Mouse (Mus musculus): ENCODE measurements around the gene Actl6b. TPM values are rescaled to one million over a fixed set of nuclear protein-coding genes. Genes with fewer than 3 reads are reported as not detected.

The Actl6b gene
- polyA plus RNA-seq (2014; fragmentation: Nextera tagmentation; extraction: Ambion mirVana): 45.4 and 47.6 TPM in 2 replicates

- Histone ChIP-seq H3K9me3 (ENCODE audit: control insufficient read depth, low read length) (no peaks in the 10 kb centered on the region), H3K9ac (ENCODE audit: low read depth, low read length) (peak within 1 kb of the TSS; percentile 58), H3K4me2 (replicated peaks; ENCODE audit: low read depth, low read length) (peak within 1 kb of the TSS; percentile 35), H3K4me1 (replicated peaks; ENCODE audit: control insufficient read depth, insufficient read depth, low read length) (no peaks in the 10 kb centered on the region), H3K36me3 (ENCODE audit: control insufficient read depth, insufficient read depth, low read length) (no peaks in the 10 kb centered on the region), H3K4me3 (ENCODE audit: low read depth, low read length) (peak within 1 kb of the TSS; percentile 45), H3K27ac (ENCODE audit: low read depth, low read length) (peak within 1 kb of the TSS; percentile 61; the same call in 1 of the 2 replicates), H3K27me3 (ENCODE audit: control insufficient read depth, insufficient read depth, low read length) (no peaks in the 10 kb centered on the region; the same call in 1 of the 2 replicates)
- ATAC-seq (ENCODE audit: low FRiP score) (peak; percentile 87), DNase-seq (ENCODE audit: low spot score) (peak; percentile 89)
- WGBS: 0% methylated on average over 37 of the region's 37 CpGs
Measured at GRCm38 (mm10) chr5:137553411-137553837, at the start of gene Actl6b. Gene Actl6b, plus strand, starts transcription at chr5:137553517.

GRCm38 (mm10) chr5:137504041-137504440 is 49.3 kb upstream of the Actl6b start:
- no peaks in the 10 kb centered on the region for H3K36me3 ChIP-seq (ENCODE audit: control insufficient read depth, insufficient read depth, low read length)
- WGBS: 86% methylated on average over 6 of the region's 6 CpGs
- H3K4me2 ChIP-seq (replicated peaks; ENCODE audit: low read depth, low read length): no peak overlapping the region
- no peaks in the 10 kb centered on the region for H3K9me3 ChIP-seq (ENCODE audit: control insufficient read depth, low read length)
- H3K27ac ChIP-seq (ENCODE audit: low read depth, low read length): no peak overlapping the region
- no peak for ATAC-seq (ENCODE audit: low FRiP score)
- H3K4me3 ChIP-seq (ENCODE audit: low read depth, low read length): no peak overlapping the region
- H3K27me3 ChIP-seq (ENCODE audit: control insufficient read depth, insufficient read depth, low read length): no peaks in the 10 kb centered on the region
- no peak for DNase-seq (ENCODE audit: low spot score)
- H3K9ac ChIP-seq (ENCODE audit: low read depth, low read length): no peak overlapping the region
- H3K4me1 ChIP-seq (replicated peaks; ENCODE audit: control insufficient read depth, insufficient read depth, low read length): no peaks in the 10 kb centered on the region; the same call in 1 of the 2 replicates

GRCm38 (mm10) chr5:137510014-137510501 is 43.3 kb upstream of the Actl6b start:
- peak overlapping the region; percentile 29 for H3K4me2 ChIP-seq (replicated peaks; ENCODE audit: low read depth, low read length)
- peak; percentile 80 for DNase-seq (ENCODE audit: low spot score)

GRCm38 (mm10) chr5:137510573-137511390 is 42.5 kb upstream of the Actl6b start:
- no peaks in the 10 kb centered on the region for H3K9me3 ChIP-seq (ENCODE audit: control insufficient read depth, low read length)
- H3K4me2 ChIP-seq (replicated peaks; ENCODE audit: low read depth, low read length): peak overlapping the region; percentile 96
- ATAC-seq (ENCODE audit: low FRiP score) (peak; percentile 39), DNase-seq (ENCODE audit: low spot score) (peak; percentile 55)
- under 1% methylated on average over 32 of the region's 83 CpGs for WGBS
- no peaks in the 10 kb centered on the region for H3K36me3 ChIP-seq (ENCODE audit: control insufficient read depth, insufficient read depth, low read length)
- H3K4me3 ChIP-seq (ENCODE audit: low read depth, low read length): peak overlapping the region; percentile 99
- peak overlapping the region; percentile 99 for H3K9ac ChIP-seq (ENCODE audit: low read depth, low read length)
- peak overlapping the region; percentile 85 for H3K27ac ChIP-seq (ENCODE audit: low read depth, low read length)
- no peaks in the 10 kb centered on the region for H3K27me3 ChIP-seq (ENCODE audit: control insufficient read depth, insufficient read depth, low read length)
- H3K4me1 ChIP-seq (replicated peaks; ENCODE audit: control insufficient read depth, insufficient read depth, low read length): peaks cover 13% of the 10 kb centered on the region; the same call in 1 of the 2 replicates

More at GRCm38 (mm10) chr5:137510014-137510501, 43.3 kb upstream of the Actl6b start:
- peaks cover 13% of the 10 kb centered on the region; the same call in 1 of the 2 replicates for H3K4me1 ChIP-seq (replicated peaks; ENCODE audit: control insufficient read depth, insufficient read depth, low read length)
- H3K9ac ChIP-seq (ENCODE audit: low read depth, low read length): peak overlapping the region; percentile 99
- peak overlapping the region; percentile 85 for H3K27ac ChIP-seq (ENCODE audit: low read depth, low read length)
- peak overlapping the region; percentile 99 for H3K4me3 ChIP-seq (ENCODE audit: low read depth, low read length)
- WGBS: 2% methylated on average over 36 of the region's 52 CpGs
- no peaks in the 10 kb centered on the region for H3K27me3 ChIP-seq (ENCODE audit: control insufficient read depth, insufficient read depth, low read length)
- ATAC-seq (ENCODE audit: low FRiP score): peak; percentile 75
- no peaks in the 10 kb centered on the region for H3K9me3 ChIP-seq (ENCODE audit: control insufficient read depth, low read length)
- no peaks in the 10 kb centered on the region for H3K36me3 ChIP-seq (ENCODE audit: control insufficient read depth, insufficient read depth, low read length)

GRCm38 (mm10) chr5:137511706-137512105 is 41.6 kb upstream of the Actl6b start:
- ATAC-seq (ENCODE audit: low FRiP score) (no peak), DNase-seq (ENCODE audit: low spot score) (no peak)
- whole genome bisulfite sequencing: 73% methylated on average over 3 of the region's 3 CpGs
- peaks cover 13% of the 10 kb centered on the region; the same call in 1 of the 2 replicates for H3K4me1 ChIP-seq (replicated peaks; ENCODE audit: control insufficient read depth, insufficient read depth, low read length)
- H3K36me3 ChIP-seq (ENCODE audit: control insufficient read depth, insufficient read depth, low read length): no peaks in the 10 kb centered on the region
- no peaks in the 10 kb centered on the region for H3K9me3 ChIP-seq (ENCODE audit: control insufficient read depth, low read length)
- peak overlapping the region; percentile 99 for H3K4me3 ChIP-seq (ENCODE audit: low read depth, low read length)
- H3K4me2 ChIP-seq (replicated peaks; ENCODE audit: low read depth, low read length): peak overlapping the region; percentile 96
- peak overlapping the region; percentile 99 for H3K9ac ChIP-seq (ENCODE audit: low read depth, low read length)
- H3K27ac ChIP-seq (ENCODE audit: low read depth, low read length): no peak overlapping the region
- H3K27me3 ChIP-seq (ENCODE audit: control insufficient read depth, insufficient read depth, low read length): no peaks in the 10 kb centered on the region

- no peak overlapping the region for H3K9ac ChIP-seq (ENCODE audit: low read depth, low read length)
- H3K27me3 ChIP-seq (ENCODE audit: control insufficient read depth, insufficient read depth, low read length): no peaks in the 10 kb centered on the region
- H3K9me3 ChIP-seq (ENCODE audit: control insufficient read depth, low read length): no peaks in the 10 kb centered on the region
- no peak overlapping the region for H3K4me3 ChIP-seq (ENCODE audit: low read depth, low read length)
- no peak overlapping the region; the same call in 1 of the 2 replicates for H3K4me2 ChIP-seq (replicated peaks; ENCODE audit: low read depth, low read length)
- H3K36me3 ChIP-seq (ENCODE audit: control insufficient read depth, insufficient read depth, low read length): no peaks in the 10 kb centered on the region
- ATAC-seq (ENCODE audit: low FRiP score): peak; percentile 55
- H3K27ac ChIP-seq (ENCODE audit: low read depth, low read length): no peak overlapping the region
- 80% methylated on average over 11 of the region's 11 CpGs for WGBS
- DNase-seq (ENCODE audit: low spot score): peak; percentile 79
- peaks cover 13% of the 10 kb centered on the region; the same call in 1 of the 2 replicates for H3K4me1 ChIP-seq (replicated peaks; ENCODE audit: control insufficient read depth, insufficient read depth, low read length)
Measured at GRCm38 (mm10) chr5:137512847-137513794, 40.2 kb upstream of the Actl6b start.

GRCm38 (mm10) chr5:137513951-137514721 is 39.2 kb upstream of the Actl6b start:
- DNase-seq (ENCODE audit: low spot score) (no peak), ATAC-seq (ENCODE audit: low FRiP score) (no peak)
- Histone ChIP-seq H3K27ac (ENCODE audit: low read depth, low read length) (no peak overlapping the region), H3K4me3 (ENCODE audit: low read depth, low read length) (no peak overlapping the region), H3K9me3 (ENCODE audit: control insufficient read depth, low read length) (no peaks in the 10 kb centered on the region), H3K27me3 (ENCODE audit: control insufficient read depth, insufficient read depth, low read length) (no peaks in the 10 kb centered on the region), H3K4me1 (replicated peaks; ENCODE audit: control insufficient read depth, insufficient read depth, low read length) (peaks cover 13% of the 10 kb centered on the region; the same call in 1 of the 2 replicates), H3K4me2 (replicated peaks; ENCODE audit: low read depth, low read length) (no peak overlapping the region), H3K36me3 (ENCODE audit: control insufficient read depth, insufficient read depth, low read length) (peaks cover 5% of the 10 kb centered on the region; the same call in 1 of the 2 replicates), H3K9ac (ENCODE audit: low read depth, low read length) (no peak overlapping the region)
- WGBS: 90% methylated on average over 12 of the region's 12 CpGs

Measured in hindbrain, embryonic 11.5 days (tissue).